Mouse (Mus musculus) olfactory bulb, adult 2 months (tissue): ENCODE data around the gene Paqr8. TPM values are rescaled to one million over a fixed set of nuclear protein-coding genes. Genes with fewer than 3 reads are reported as not detected.

Source experiments
- H3K27ac ChIP-seq: fragments of 200-500 bp; 2 replicates; pipeline ENCODE4 v1.5.1; 2012; ENCODE audit warnings: low read depth, low read length; ENCODE audit not compliant: insufficient read depth
- H3K4me1 ChIP-seq: fragments of 200-500 bp; 2 replicates; pipeline ENCODE4 v1.6.1; 2012; ENCODE audit warnings: low read length; ENCODE audit not compliant: control insufficient read depth, insufficient read depth
- H3K4me3 ChIP-seq: fragments of 200-500 bp; 2 replicates; pipeline ENCODE4 v1.5.1; 2012; ENCODE audit warnings: mild to moderate bottlenecking, low read depth, low read length, moderate library complexity; ENCODE audit not compliant: insufficient read depth
- CTCF ChIP-seq: fragments of 200-500 bp; IDR thresholded peaks from 2 replicates; pipeline ENCODE4 v1.5.1; 2012; ENCODE audit warnings: low read depth, mild to moderate bottlenecking, low read length, moderate library complexity; ENCODE audit not compliant: insufficient read depth
- POLR2A ChIP-seq: fragments of 200-500 bp; IDR thresholded peaks from 2 replicates; pipeline ENCODE4 v1.6.1; 2012; ENCODE audit warnings: mild to moderate bottlenecking, low read depth, low read length, moderate library complexity; ENCODE audit not compliant: insufficient read depth
- WGBS: fragments of 180-500 bp; shearing (Covaris S2); methylation state at CpG from one replicate; pipeline ENCODE4 v1.1.7; 2018; 5-methylcytosine and 5-hydroxymethylcytosine counted together
- polyA plus RNA-seq: library from polyadenylated mRNA; stranded (reverse); fragments of >200 nt; gene quantifications from 2 replicates; pipeline ENCODE4 v1.2.4, GENCODE M21; 2012; ENCODE audit warnings: low replicate concordance; ENCODE audit not compliant: missing spikeins, insufficient read depth, insufficient read length

Paqr8 gene
- polyA plus RNA-seq, 1 experiment: not detected

GRCm38 (mm10) chr1:20900336-20900735 is 9.9 kb downstream of the Paqr8 start:
- 55% methylated on average over 4 of the region's 4 CpGs for WGBS
- Histone ChIP-seq H3K4me1 (no peaks in the 10 kb centered on the region), H3K27ac (no peak overlapping the region), H3K4me3 (no peak overlapping the region)
- no peak for TF ChIP-seq POLR2A
- no peak for TF ChIP-seq CTCF

GRCm38 (mm10) chr1:20905501-20906127 is 15.2 kb downstream of the Paqr8 start:
- WGBS: 55% methylated on average over 8 of the region's 8 CpGs

DNA sequence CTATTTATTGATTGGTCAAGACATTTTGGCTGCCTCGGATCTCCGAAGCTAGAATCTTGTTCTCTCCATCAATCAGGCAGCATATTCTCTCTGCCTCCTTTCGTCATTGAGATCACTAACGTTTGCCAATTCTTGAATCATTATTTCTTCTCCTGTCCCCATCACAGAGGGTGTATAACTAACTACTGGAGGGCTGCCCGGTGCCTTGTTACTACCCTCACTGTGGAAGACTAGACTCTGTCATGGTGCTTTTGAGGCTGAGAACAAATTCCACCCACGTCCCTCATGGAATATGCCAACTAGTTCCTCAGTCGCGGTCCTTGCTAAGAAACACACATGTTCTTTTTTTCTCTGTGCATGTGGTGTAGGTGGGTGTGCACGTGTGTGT is 15.7 kb downstream of the Paqr8 start:
- WGBS: 47% methylated on average over 9 of the region's 9 CpGs

More at GRCm38 (mm10) chr1:20905501-20906127, 15.2 kb downstream of the Paqr8 start:
- Histone ChIP-seq H3K4me1 (no peaks in the 10 kb centered on the region), H3K27ac (peak overlapping the region; percentile 64; the same call in 1 of the 2 replicates), H3K4me3 (no peak overlapping the region)
- TF ChIP-seq POLR2A (no peak), CTCF (no peak)

DNA sequence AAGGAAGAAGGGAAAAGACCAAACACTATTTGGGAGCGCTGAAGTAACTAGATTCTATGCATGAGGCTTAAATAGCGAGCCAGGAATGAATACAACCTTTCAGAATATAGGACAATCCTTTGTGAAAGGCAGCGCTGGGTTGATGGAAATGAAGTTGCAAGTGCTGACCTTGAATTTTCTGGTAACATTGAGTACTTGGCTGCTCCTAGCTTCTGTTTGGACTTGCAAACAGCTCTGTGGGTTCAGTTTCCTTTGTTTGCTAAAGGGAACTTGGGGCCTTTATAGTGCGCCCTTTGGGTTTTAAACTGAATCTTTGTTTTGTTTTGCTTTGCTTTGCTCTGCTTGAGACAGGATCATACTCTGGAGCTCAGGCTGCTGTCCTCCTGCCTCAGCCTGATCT is 18.1 kb downstream of the Paqr8 start:
- H3K4me1 ChIP-seq: peaks cover 4% of the 10 kb centered on the region
- H3K27ac ChIP-seq: peak overlapping the region; percentile 46; the same call in 1 of the 2 replicates
- no peak overlapping the region for H3K4me3 ChIP-seq
- WGBS: 71% methylated on average over 4 of the region's 4 CpGs
- TF ChIP-seq CTCF: no peak
- no peak for TF ChIP-seq POLR2A

More for the DNA sequence above, 15.7 kb downstream of the Paqr8 start:
- TF ChIP-seq POLR2A (no peak), CTCF (no peak)
- Histone ChIP-seq H3K27ac (peak overlapping the region; percentile 64; the same call in 1 of the 2 replicates), H3K4me3 (no peak overlapping the region), H3K4me1 (no peaks in the 10 kb centered on the region)

DNA sequence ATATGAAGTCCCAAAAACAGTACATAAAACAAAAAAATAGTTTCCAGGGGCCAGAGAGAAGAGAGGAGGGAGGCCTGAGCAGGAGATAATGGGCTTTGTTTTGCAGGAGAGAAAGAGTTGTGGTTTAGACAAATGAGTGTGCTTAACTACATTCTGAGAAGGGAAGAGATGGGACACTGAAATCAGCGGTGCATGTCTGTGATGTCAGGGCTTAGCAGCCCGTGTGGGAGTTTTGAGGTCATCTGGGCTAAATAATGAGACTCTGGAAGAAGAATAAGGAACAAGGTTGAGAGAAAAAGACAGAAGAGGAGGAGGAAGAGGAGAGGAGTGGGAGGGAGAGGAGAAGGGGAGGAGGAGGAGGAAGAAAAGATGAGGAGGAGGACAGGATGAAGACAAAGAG is 21.7 kb downstream of the Paqr8 start:
- H3K27ac ChIP-seq: peak overlapping the region; percentile 12; the same call in 1 of the 2 replicates
- WGBS: 32% methylated on average over 2 of the region's 2 CpGs
- peaks cover 10% of the 10 kb centered on the region for H3K4me1 ChIP-seq
- TF ChIP-seq POLR2A (no peak), CTCF (no peak)
- no peak overlapping the region for H3K4me3 ChIP-seq

GRCm38 (mm10) chr1:20912527-20913171 is 22.2 kb downstream of the Paqr8 start:
- WGBS: 46% methylated on average over 13 of the region's 13 CpGs
- TF ChIP-seq CTCF: no peak
- no peak for TF ChIP-seq POLR2A
- peaks cover 10% of the 10 kb centered on the region for H3K4me1 ChIP-seq
- H3K27ac ChIP-seq: peak overlapping the region; percentile 12; the same call in 1 of the 2 replicates
- no peak overlapping the region for H3K4me3 ChIP-seq

GRCm38 (mm10) chr1:20914769-20915168 is 24.4 kb downstream of the Paqr8 start:
- peaks cover 10% of the 10 kb centered on the region for H3K4me1 ChIP-seq
- WGBS: 95% methylated on average over 3 of the region's 3 CpGs
- TF ChIP-seq CTCF (no peak), POLR2A (no peak)
- no peak overlapping the region for H3K27ac ChIP-seq
- no peak overlapping the region for H3K4me3 ChIP-seq

DNA sequence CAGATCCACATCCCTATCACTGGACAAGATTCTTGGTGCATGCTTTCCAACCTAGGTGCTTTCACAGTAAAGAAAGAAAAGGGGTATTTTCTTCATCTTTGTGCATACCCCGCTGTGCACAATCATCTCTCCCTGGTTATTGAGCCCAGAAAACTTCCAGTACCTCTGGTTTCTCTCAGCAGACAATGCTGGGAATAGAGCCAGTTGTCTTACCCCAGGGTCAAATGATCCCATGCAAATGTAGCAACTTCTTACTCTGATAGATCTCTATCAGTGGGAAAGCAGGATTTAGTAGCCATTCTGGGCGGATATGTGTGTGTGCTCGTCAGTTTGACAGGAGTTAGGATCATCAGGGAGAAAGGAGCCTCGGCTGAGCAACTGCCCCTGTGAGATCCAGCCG is 25.2 kb downstream of the Paqr8 start:
- no peak for TF ChIP-seq CTCF
- TF ChIP-seq POLR2A: no peak
- peaks cover 10% of the 10 kb centered on the region for H3K4me1 ChIP-seq
- no peak overlapping the region for H3K27ac ChIP-seq
- H3K4me3 ChIP-seq: no peak overlapping the region
- WGBS: 86% methylated on average over 5 of the region's 5 CpGs

- WGBS: 77% methylated on average over 6 of the region's 6 CpGs
- Histone ChIP-seq H3K4me3 (no peak overlapping the region), H3K4me1 (peaks cover 9% of the 10 kb centered on the region), H3K27ac (no peak overlapping the region)
- TF ChIP-seq CTCF (no peak), POLR2A (no peak)
These were observed 27.2 kb downstream of the Paqr8 start for GRCm38 (mm10) chr1:20917496-20918050.
